Mouse (Mus musculus): Measurements from ENCODE around the gene Clec4a1. TPM values are rescaled to one million over a fixed set of nuclear protein-coding genes. Genes with fewer than 3 reads are reported as not detected.

The Clec4a1 gene
- 1 to 10 TPM; 2.5 to 4.6 TPM for total RNA-seq (2021)
- long read RNA-seq, experiment 1, partial matches to known transcripts: 0 of 3 reads
- long read RNA-seq, experiment 1, other reads (novel, unspliced or antisense): 0 of 3 reads
- long read RNA-seq, experiment 2: 0 reads

- no peak for DNase-seq (ENCODE audit: low spot score in 2 of 2)
These were observed at the start of gene Clec4a1 for GRCm38 (mm10) chr6:122921451-122921850. Gene Clec4a1 (plus strand): TSS chr6:122921848.

GRCm38 (mm10) chr6:122872800-122873199 is 48.8 kb upstream of the Clec4a1 start:
- no peak for DNase-seq (ENCODE audit: low spot score in 2 of 2)

GRCm38 (mm10) chr6:122873871-122874719 is 47.6 kb upstream of the Clec4a1 start, which contains the start of gene Necap1:
Gene Necap1 (plus strand): TSS chr6:122874474.
- peak; percentile 96 to 98 for DNase-seq (ENCODE audit: low spot score in 2 of 2)

DNA sequence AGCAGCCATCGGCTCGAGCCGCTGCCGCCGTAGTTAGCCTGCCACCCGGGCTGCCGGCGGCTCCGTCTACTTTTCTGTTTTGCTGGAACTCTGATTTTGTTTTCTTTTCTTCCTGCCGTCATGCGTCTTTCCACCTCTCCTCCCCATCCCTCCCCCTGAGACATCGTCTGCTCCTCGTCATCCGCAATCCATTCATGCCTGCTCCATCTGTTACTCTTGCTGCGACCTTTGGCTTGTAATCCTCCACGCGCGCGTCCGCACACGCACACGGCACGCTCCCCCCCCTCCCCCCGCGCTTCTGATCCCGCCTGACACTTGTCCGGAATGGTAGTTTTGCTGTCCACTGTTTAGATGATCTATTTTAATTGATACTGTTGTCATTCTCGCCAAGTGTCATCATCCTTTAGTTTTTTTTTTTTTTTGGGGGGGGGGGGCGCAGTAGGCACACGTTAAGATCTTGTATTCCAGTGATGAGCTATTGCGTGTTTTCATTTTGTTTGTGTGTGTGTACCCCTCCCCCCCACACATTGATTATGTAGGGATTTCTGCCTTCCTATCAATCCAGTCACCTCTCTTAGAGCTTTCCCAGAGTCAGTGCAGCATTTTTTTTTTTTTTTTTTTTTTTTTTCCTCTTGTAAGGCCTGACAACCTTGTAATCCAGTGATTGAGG is 46.8 kb upstream of the Clec4a1 start:
- DNase-seq (ENCODE audit: low spot score in 2 of 2): no peak

- DNase-seq (ENCODE audit: low spot score in 2 of 2): no peak
These were observed 42.4 kb upstream of the Clec4a1 start for GRCm38 (mm10) chr6:122879141-122879735.

DNA sequence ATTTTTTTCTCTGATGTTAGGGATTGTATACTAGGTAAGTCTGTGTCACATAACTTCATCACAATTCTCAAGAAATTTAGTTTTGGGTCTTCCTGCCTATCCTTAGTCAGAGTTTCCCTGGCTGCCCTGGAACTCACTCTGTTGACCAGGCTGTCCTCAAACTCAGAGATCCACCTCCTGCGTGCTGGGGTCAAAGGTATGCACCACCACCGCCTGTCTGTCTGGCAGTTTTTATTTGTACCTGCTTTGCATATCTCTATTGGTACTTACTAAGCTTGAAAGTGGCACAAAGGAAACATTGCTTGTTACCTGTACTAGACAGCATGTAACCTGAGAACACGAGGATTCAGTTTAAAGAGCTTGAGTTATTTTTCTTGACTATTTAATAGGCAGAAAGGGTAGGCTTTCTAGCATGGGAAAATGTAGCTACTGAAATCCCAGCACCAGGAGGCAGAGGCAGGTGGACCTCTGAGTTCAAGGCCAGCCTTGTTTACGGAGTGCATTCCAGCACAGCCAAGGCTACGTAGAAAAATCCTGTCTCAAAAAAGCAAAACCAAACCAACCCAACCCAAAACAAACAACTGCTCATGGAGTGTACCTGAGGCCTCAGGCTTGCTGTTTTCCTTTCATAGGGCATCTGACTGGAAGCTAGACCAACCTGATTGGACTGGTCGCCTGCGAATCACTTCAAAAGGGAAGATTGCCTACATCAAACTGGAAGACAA is 41.7 kb upstream of the Clec4a1 start:
- DNase-seq (ENCODE audit: low spot score in 2 of 2): no peak

DNA sequence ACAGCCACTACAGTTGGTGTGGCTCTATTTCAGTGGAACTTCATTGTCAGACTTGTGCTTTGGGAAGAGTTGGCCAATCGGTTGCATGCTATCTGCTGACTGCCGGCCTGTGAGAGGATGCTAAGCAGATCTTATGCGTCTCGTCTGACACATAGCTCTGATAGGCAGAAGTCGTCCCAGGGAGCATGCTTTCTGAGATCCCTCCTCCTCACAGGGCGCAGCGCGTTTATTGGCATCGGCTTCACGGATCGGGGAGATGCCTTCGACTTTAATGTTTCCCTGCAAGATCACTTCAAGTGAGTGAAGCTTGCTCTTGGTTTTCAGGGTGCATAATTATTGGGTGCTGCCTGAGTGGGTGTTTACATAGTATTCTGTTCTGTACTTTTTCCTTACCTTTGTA is 40.4 kb upstream of the Clec4a1 start:
- DNase-seq (ENCODE audit: low spot score in 2 of 2): no peak

- no peak for DNase-seq (ENCODE audit: low spot score in 2 of 2)
These were observed 38.0 kb upstream of the Clec4a1 start for GRCm38 (mm10) chr6:122883603-122884002.

GRCm38 (mm10) chr6:122889599-122889998 is 32.0 kb upstream of the Clec4a1 start:
- DNase-seq (ENCODE audit: low spot score in 2 of 2): no peak

- peak; percentile 39 to 67 for DNase-seq (ENCODE audit: low spot score in 2 of 2)
These were observed 29.1 kb upstream of the Clec4a1 start for GRCm38 (mm10) chr6:122892442-122893049.

DNA sequence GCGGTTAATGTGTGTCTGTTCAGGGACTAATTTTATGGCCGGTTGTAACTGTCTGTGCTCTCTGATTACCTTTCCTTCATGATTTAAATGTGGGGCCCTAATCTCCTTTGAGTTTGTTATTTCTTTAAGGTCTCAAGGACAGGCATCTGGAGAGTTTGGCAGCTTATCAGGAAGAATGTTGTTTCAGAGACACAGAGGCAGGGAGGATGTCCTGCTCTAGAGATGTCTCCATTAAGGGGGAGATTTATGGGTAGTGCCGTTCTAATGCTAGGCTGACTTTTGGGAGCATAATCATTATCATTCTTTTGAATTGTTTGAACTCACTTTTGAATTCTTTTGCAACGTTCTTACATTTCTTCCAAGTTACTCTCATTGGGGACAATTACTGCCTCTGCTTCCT is 1.7 kb upstream of the Clec4a1 start:
- no peak for DNase-seq (ENCODE audit: low spot score in 2 of 2)

GRCm38 (mm10) chr6:122934845-122935244 is 13.2 kb downstream of the Clec4a1 start:
- DNase-seq (ENCODE audit: low spot score in 2 of 2): no peak

DNA sequence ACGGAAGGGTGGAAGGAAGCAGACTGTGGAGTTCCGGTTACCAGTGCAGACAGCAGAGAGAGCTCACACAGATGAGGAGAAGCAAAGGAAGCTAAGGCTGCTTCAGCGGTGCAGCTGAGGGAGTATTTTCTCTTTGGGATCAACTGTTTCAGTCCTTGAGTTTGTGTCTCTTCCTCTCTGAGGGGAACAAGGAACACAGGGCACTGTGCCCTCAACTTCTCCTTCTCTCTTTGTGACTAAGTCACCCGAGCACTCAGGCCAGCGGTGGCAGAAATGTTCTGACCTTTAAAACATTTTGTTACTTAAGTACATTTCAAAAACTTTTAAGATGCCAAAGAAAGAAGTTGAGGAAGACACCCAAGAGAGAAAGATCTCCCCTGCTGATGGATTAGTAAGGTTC is 18.0 kb downstream of the Clec4a1 start:
- DNase-seq (ENCODE audit: low spot score in 2 of 2): no peak

DNA sequence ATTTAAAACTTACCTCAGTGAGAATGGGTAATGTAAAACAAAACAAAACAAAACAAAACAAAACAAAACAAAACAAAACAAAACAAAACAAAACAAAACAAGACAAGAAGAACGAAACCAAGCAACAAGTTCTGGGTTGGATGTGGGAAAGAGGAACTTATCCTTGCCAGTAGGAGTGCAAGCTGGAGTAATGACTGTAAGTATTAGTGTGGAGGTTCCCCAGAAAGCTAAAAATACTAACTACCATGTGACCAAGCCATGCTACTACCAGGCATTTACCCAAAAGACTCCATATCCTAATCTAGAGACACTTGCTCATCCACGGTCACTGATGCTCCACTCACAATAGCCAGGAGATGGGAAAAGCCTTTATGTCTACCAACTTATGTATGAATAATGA is 25.1 kb downstream of the Clec4a1 start:
- DNase-seq (ENCODE audit: low spot score in 2 of 2): no peak

- no peak for DNase-seq (ENCODE audit: low spot score in 2 of 2)
These were observed 30.8 kb downstream of the Clec4a1 start, which contains the start of gene Clec4a3 for GRCm38 (mm10) chr6:122952401-122952800. Gene Clec4a3 (plus strand): TSS chr6:122952515.

GRCm38 (mm10) chr6:122964562-122964961 is 42.9 kb downstream of the Clec4a1 start:
- DNase-seq (ENCODE audit: low spot score in 2 of 2): no peak

GRCm38 (mm10) chr6:122969048-122969447 is 47.4 kb downstream of the Clec4a1 start:
- no peak for DNase-seq (ENCODE audit: low spot score in 2 of 2)

Data from adrenal gland, adult 18-20 months (tissue).